In the genomic region with DNA sequence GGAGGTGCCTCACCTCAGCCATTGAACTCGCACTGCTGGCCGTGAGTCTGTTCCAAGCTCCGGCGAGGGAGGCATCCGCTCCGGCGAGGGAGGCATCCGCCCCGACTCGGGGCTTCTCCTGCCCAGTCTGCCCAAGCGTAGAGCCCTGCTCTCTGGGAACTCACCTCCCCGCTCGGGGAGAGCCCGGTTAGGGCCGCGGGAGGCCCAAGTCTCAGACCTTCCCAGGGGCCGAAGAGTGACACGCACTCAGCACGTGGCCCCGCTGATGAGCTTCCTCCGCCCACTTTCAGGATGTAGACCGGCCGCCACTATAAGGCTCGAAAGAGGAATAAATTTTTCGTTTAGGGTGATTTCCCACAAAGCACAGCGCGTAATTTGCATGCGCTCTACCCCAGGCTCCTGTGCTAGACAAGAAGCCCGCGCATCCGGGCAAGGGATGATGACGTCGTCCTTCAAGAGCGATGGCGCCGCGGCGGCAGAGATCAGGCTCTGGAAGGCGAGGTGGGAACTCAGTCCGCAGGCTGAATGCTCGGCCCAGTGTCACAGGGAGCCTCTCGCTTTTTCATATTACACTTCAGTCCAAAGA, we compare ENCODE assay signal across 8 mouse cellular contexts. TPM values are rescaled to one million over a fixed set of nuclear protein-coding genes. Genes with fewer than 3 reads are reported as not detected.
DNase-seq lines count a peak whose midpoint lies in the region; ATAC-seq and TF ChIP-seq lines count a peak whose summit lies in the region.

A gene (minus strand): TSS at position 246 of the 586 bp plus-strand sequence.
A gene (plus strand): TSS at position 355 of the 586 bp plus-strand sequence.

- peak; percentile 59 for TF ChIP-seq POLR2A in testis, adult 2 months (IDR thresholded peaks at IDR 0.05; ENCODE audit: control insufficient read depth, low read depth, low read length)

- H3K4me3 ChIP-seq in E14TG2a.4 (replicated peaks; ENCODE audit: low read length) = peak within 1 kb of the TSS; percentile 89
- peak within 1 kb of the TSS; percentile 52 for H3K4me3 ChIP-seq in forebrain, embryonic 12.5 days (replicated peaks)
- peak within 1 kb of the TSS; percentile 78 for H3K4me3 ChIP-seq in heart, postnatal 0 days (ENCODE audit: low read depth, low read length)
- H3K4me3 ChIP-seq in liver, embryonic 16.5 days (ENCODE audit: low read depth, low read length) = peak within 1 kb of the TSS; percentile 76
- peak within 1 kb of the TSS; percentile 54 for H3K4me3 ChIP-seq in neural tube, embryonic 13.5 days
- peak within 1 kb of the TSS; percentile 86 for H3K4me3 ChIP-seq in testis, adult 2 months (ENCODE audit: control insufficient read depth, low read depth, low read length)

- no peak for TF ChIP-seq CTCF in E14TG2a.4 (conservative IDR thresholded peaks at IDR 0.05; ENCODE audit: low read length)
- TF ChIP-seq CTCF in heart, postnatal 0 days (IDR thresholded peaks at IDR 0.05; ENCODE audit: low read depth) = no peak
- no peak for TF ChIP-seq CTCF in testis, adult 2 months (IDR thresholded peaks at IDR 0.05; ENCODE audit: control insufficient read depth, insufficient read depth, insufficient replicate concordance, low read depth, low read length)

- peak; percentile 97 for ATAC-seq in forebrain, embryonic 12.5 days (ENCODE audit: low FRiP score)
- ATAC-seq in heart, postnatal 0 days (ENCODE audit: insufficient read depth, low read depth) = peak; percentile 99
- ATAC-seq in liver, embryonic 16.5 days (ENCODE audit: low read depth) = peak; percentile 99
- ATAC-seq in neural tube, embryonic 13.5 days (ENCODE audit: low read depth) = peak; percentile 97

- TF ChIP-seq EP300 in heart, postnatal 0 days (IDR thresholded peaks at IDR 0.05; ENCODE audit: low read depth) = peak; percentile 90; the same call in 1 of the 2 replicates

- H3K4me1 ChIP-seq in E14TG2a.4 (replicated peaks; ENCODE audit: low read depth, low read length) = peaks cover 27% of the 10 kb centered on the region
- H3K4me1 ChIP-seq in forebrain, embryonic 12.5 days = peaks cover 3% of the 10 kb centered on the region; the same call in 1 of the 2 replicates
- peaks cover 6% of the 10 kb centered on the region; the same call in 1 of the 2 replicates for H3K4me1 ChIP-seq in heart, postnatal 0 days (ENCODE audit: control insufficient read depth, insufficient read depth)
- peaks cover 6% of the 10 kb centered on the region for H3K4me1 ChIP-seq in liver, embryonic 16.5 days (ENCODE audit: control insufficient read depth, low read depth, low read length)
- peaks cover 8% of the 10 kb centered on the region for H3K4me1 ChIP-seq in neural tube, embryonic 13.5 days (replicated peaks)
- H3K4me1 ChIP-seq in testis, adult 2 months (ENCODE audit: control insufficient read depth, insufficient read depth, low read length) = peaks cover 10% of the 10 kb centered on the region

- peak within 1 kb of the TSS; percentile 69 for H3K9ac ChIP-seq in forebrain, embryonic 12.5 days
- H3K9ac ChIP-seq in heart, postnatal 0 days (replicated peaks; ENCODE audit: low read depth, low read length) = peak within 1 kb of the TSS; percentile 69
- peak within 1 kb of the TSS; percentile 80 for H3K9ac ChIP-seq in liver, embryonic 16.5 days (ENCODE audit: low read depth, low read length)
- peak within 1 kb of the TSS; percentile 76 for H3K9ac ChIP-seq in neural tube, embryonic 13.5 days

- no peaks in the 10 kb centered on the region for H3K9me3 ChIP-seq in E14TG2a.4 (ENCODE audit: low read length)
- no peaks in the 10 kb centered on the region for H3K9me3 ChIP-seq in forebrain, embryonic 12.5 days
- H3K9me3 ChIP-seq in heart, postnatal 0 days (replicated peaks; ENCODE audit: control insufficient read depth, low read length) = no peaks in the 10 kb centered on the region
- no peaks in the 10 kb centered on the region for H3K9me3 ChIP-seq in liver, embryonic 16.5 days (replicated peaks; ENCODE audit: control insufficient read depth, low read length)
- H3K9me3 ChIP-seq in neural tube, embryonic 13.5 days = no peaks in the 10 kb centered on the region

- peaks cover 48% of the 10 kb centered on the region for H3K36me3 ChIP-seq in E14TG2a.4 (ENCODE audit: insufficient read depth, low read length)
- H3K36me3 ChIP-seq in forebrain, embryonic 12.5 days (replicated peaks) = peaks cover 24% of the 10 kb centered on the region
- peaks cover 20% of the 10 kb centered on the region for H3K36me3 ChIP-seq in heart, postnatal 0 days (replicated peaks; ENCODE audit: control insufficient read depth, insufficient read depth, low read length)
- H3K36me3 ChIP-seq in liver, embryonic 16.5 days (ENCODE audit: control insufficient read depth, insufficient read depth) = peaks cover 7% of the 10 kb centered on the region
- H3K36me3 ChIP-seq in neural tube, embryonic 13.5 days = peaks cover 17% of the 10 kb centered on the region
- no peaks in the 10 kb centered on the region for H3K36me3 ChIP-seq in testis, adult 2 months (ENCODE audit: control insufficient read depth, insufficient read depth, low read length)

- DNase-seq in c-Kit-positive CD71-positive TER-119-positive erythroid progenitor cells, embryonic 14.5 days (ENCODE audit: low spot score) = peak; percentile 98
- peak; percentile 97 for DNase-seq in heart, postnatal 0 days (ENCODE audit: low spot score)
- DNase-seq in kidney, postnatal 4 days = peak; percentile 94 to 96

- under 1% methylated on average over 42 of the region's 42 CpGs for WGBS in forebrain, embryonic 12.5 days
- WGBS in heart, postnatal 0 days = under 1% methylated on average over 42 of the region's 42 CpGs
- WGBS in liver, embryonic 16.5 days (ENCODE audit: insufficient replicate concordance) = under 1% methylated on average over 42 of the region's 42 CpGs
- under 1% methylated on average over 42 of the region's 42 CpGs for WGBS in neural tube, embryonic 13.5 days

- H3K4me2 ChIP-seq in forebrain, embryonic 12.5 days = peak within 1 kb of the TSS; percentile 55
- peak within 1 kb of the TSS; percentile 72 for H3K4me2 ChIP-seq in heart, postnatal 0 days (ENCODE audit: low read depth, low read length)
- peak within 1 kb of the TSS; percentile 76 for H3K4me2 ChIP-seq in liver, embryonic 16.5 days (ENCODE audit: low read depth, low read length)
- H3K4me2 ChIP-seq in neural tube, embryonic 13.5 days = peak within 1 kb of the TSS; percentile 56

- H3K27ac ChIP-seq in forebrain, embryonic 12.5 days = peak within 1 kb of the TSS; percentile 93
- peak within 1 kb of the TSS; percentile 93 for H3K27ac ChIP-seq in heart, postnatal 0 days (ENCODE audit: low read depth)
- peak within 1 kb of the TSS; percentile 87 for H3K27ac ChIP-seq in liver, embryonic 16.5 days (ENCODE audit: low read length)
- peak within 1 kb of the TSS; percentile 89 for H3K27ac ChIP-seq in neural tube, embryonic 13.5 days (replicated peaks)
- peak within 1 kb of the TSS; percentile 83 for H3K27ac ChIP-seq in testis, adult 2 months (ENCODE audit: control insufficient read depth, insufficient read depth, low read depth, low read length)

- H3K27me3 ChIP-seq in E14TG2a.4 (ENCODE audit: insufficient read depth, low read length) = no peaks in the 10 kb centered on the region
- H3K27me3 ChIP-seq in forebrain, embryonic 12.5 days = no peaks in the 10 kb centered on the region
- no peaks in the 10 kb centered on the region for H3K27me3 ChIP-seq in heart, postnatal 0 days (ENCODE audit: control insufficient read depth, insufficient read depth, low read length)
- no peaks in the 10 kb centered on the region for H3K27me3 ChIP-seq in liver, embryonic 16.5 days (ENCODE audit: control insufficient read depth, insufficient read depth, low read depth, low read length)
- no peaks in the 10 kb centered on the region for H3K27me3 ChIP-seq in neural tube, embryonic 13.5 days
- no peaks in the 10 kb centered on the region for H3K27me3 ChIP-seq in testis, adult 2 months (ENCODE audit: control insufficient read depth, insufficient read depth, low read length)

RNA-seq across cellular contexts. Expression of the first gene that starts in this region (rescaled TPM):
- not detected in 2 replicates for polyA plus RNA-seq in forebrain, embryonic 12.5 days (2016; fragmentation: Nextera tagmentation; extraction: Ambion mirVana)
- not detected in 2 replicates for total RNA-seq in heart, postnatal 0 days (2014; rRNA removed; ENCODE audit: low replicate concordance)
- polyA plus RNA-seq in heart, postnatal 0 days (2015; fragmentation: Nextera tagmentation; extraction: Ambion mirVana) = not detected in 2 replicates
- not detected in 2 replicates for polyA plus RNA-seq in liver, embryonic 16.5 days (2015; fragmentation: Nextera tagmentation; extraction: Ambion mirVana)
- not detected in 2 replicates for polyA plus RNA-seq in neural tube, embryonic 13.5 days (2015; fragmentation: Nextera tagmentation; extraction: Ambion mirVana)
- polyA plus RNA-seq in testis, adult 2 months (2012; rRNA removed) = 7.0 and 7.5 TPM in 2 replicates

RNA-seq across cellular contexts. Expression of the second gene that starts in this region (rescaled TPM):
- polyA plus RNA-seq in forebrain, embryonic 12.5 days (2016; fragmentation: Nextera tagmentation; extraction: Ambion mirVana) = 58.9 and 67.6 TPM in 2 replicates
- total RNA-seq in heart, postnatal 0 days (2014; rRNA removed; ENCODE audit: low replicate concordance) = 10.7 and 11.2 TPM in 2 replicates
- 20.4 and 24.4 TPM in 2 replicates for polyA plus RNA-seq in heart, postnatal 0 days (2015; fragmentation: Nextera tagmentation; extraction: Ambion mirVana)
- polyA plus RNA-seq in liver, embryonic 16.5 days (2015; fragmentation: Nextera tagmentation; extraction: Ambion mirVana) = 28.9 and 31.0 TPM in 2 replicates
- 44.5 and 49.0 TPM in 2 replicates for polyA plus RNA-seq in neural tube, embryonic 13.5 days (2015; fragmentation: Nextera tagmentation; extraction: Ambion mirVana)
- 10.6 and 13.9 TPM in 2 replicates for polyA plus RNA-seq in testis, adult 2 months (2012; rRNA removed)

Comparison
In these comparisons a context has a peak if more than half of its experiments do, and no peak if none do; other contexts are left out.
1. Peak in every context shown above with its lines: DNase-seq, ATAC-seq, H3K4me3 ChIP-seq and H3K27ac ChIP-seq.